Mouse (Mus musculus) R1 (cell line): ENCODE results near the gene Wdr89.
"Not testable (repeated sequence)": the region's sequence is repeated elsewhere in the genome, so short reads cannot be mapped to it uniquely, and the experiment has no call there.

Experiments used
- DNase-seq: peaks from one replicate; pipeline ENCODE4 v3.0.0-alpha.2; 2018; ENCODE audit warnings: low read depth, low spot score

The Wdr89 gene

DNA sequence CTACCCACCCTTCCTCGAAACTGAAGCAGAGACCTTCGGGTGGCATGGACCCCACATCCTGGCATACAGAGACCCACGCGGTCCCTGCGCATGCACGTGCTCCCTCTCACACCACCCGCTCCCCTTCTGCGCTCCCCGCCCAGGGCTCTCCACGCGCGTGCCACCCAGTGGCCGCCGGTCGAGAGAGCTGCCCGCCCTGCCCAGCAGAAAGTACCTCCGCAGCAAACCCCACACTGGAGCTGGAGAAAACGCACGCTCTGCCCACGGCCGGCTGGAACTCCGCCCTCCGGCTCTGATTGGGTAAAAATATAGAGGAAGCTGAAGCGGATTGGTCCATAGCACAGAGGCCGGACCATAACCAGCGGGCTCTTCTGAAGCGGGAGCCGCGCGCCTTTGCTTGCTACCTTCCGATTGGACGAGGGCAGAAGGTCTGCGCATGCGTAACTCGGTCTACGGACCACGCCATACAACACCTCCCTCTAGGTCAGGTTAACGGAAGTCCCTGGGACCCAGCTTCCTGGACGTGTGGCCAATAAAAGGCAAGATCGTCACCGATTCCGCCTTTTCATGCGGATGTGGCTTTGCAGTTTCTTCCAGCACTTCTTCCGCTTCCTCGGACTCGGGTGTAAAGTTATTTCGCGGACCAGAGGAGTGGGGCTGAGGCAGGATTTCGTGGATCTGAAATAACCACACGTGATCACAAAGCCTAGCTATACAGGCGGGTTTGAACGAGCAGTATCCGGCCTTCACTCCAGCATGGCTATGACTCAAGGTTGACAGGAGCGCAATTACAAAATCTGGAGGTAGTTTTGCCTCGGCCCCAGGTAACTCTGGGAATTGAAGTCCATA, at the start of gene Wdr89:
Gene Wdr89 (minus strand): TSS at position 280 of the 849 bp plus-strand sequence.
- DNase-seq: peak; percentile 100

GRCm38 (mm10) chr12:75713596-75713995, 44.3 kb upstream of the Wdr89 start:
- DNase-seq: no peak

- not testable (repeated sequence) for DNase-seq
Measured at GRCm38 (mm10) chr12:75712905-75713304, 43.6 kb upstream of the Wdr89 start.

DNA sequence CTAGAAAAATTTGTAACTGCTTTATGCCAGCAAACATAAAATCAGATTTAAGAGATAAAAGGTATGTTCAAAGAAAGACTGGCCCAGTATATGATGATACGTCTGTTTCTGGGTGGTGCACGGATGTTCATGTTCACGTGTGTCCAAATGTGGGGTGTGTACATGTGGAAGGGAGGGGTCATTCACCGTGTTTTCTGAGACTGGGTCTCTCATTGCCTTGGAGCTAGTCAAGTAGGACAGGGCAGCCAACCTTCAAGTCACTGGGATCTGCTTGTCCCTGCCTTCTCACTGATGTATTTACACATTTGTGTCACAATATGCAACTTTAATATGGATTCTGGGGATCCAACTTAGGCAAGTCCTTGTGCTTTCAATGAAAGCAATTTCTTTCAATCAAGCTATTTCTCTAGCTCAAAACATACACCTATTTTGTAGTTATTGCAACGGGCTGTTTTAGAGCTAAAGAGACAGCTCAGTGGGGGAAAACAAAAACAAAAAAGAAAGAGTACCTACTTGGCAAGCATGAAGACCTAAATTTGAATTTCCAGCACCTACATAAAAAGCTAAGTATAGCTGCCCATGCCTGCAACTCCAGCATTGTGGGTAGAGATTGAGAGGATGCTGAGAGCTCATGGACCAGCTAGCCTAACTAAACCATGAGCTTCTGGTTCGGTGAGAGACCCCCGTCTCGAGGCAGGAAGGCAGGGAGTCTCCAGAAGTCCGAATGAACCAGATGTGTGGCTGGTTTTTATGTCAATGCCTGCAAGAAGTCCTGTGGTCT, 41.4 kb upstream of the Wdr89 start:
- DNase-seq: no peak

DNA sequence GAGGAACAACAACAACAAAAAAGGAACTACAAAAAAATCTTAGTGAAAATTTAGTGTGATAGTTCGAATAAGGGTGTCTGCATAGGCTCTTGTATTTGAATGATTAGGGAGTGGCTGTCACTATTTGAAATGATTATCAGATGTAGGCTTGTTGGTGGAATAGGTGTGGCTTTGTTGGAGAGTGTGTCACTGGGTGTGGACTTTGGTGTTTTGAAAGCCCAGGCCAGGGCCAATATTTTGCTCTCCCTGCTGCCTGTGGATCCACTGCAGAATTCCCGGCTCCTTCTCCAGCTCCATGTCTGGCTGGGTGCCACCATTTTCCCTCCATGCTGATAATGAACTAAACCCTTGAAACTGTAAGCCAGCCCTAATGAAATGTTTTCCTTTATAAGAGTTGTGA, 40.2 kb upstream of the Wdr89 start:
- DNase-seq: no peak

- DNase-seq: no peak
Measured at GRCm38 (mm10) chr12:75706670-75707069, 37.3 kb upstream of the Wdr89 start.

GRCm38 (mm10) chr12:75702739-75703122, 33.4 kb upstream of the Wdr89 start:
- no peak for DNase-seq

GRCm38 (mm10) chr12:75702084-75702738, 32.9 kb upstream of the Wdr89 start:
- DNase-seq: no peak

DNA sequence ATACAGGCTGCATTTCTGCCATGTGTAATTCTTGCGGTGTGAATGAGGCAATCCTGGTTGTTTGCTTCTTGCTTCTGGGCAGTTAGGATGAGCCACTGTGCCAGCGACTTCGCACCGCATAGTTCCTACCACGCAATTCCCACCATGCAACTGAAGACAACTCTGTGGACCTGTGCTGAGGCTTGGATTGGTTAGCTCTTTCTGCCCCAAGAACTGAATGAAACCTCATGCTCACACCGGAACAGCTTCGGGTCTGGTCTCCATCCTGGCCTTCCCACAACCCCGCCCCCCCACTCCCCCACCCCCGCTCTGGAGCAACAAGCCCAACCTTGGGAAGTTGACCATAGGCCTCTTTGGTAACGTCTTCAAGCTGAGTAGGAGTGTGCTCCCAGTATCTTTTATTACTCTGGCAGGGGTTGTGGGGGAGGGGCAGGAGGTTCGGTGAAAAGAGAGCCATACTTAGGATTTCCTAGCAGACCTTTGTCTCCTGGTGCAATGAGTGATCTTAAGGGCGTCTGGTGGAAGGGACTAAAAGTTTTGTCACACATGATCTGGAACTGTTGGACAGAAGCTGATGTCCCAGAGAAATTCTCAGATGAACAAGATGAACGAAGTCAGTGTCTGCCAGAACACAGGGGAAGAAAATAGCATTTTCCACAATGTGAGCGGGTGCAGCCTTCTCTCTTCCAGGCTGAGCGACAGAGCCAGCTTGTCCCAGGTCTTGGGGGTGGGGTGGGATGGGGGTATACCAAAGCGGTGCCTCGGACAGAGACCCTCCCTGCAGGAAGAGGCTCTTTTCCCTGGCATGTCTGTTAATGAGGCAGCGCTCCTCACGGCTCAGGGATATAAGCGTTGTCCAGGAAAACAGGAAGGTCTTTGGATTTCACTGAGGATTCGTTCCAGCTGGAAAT, 32.1 kb upstream of the Wdr89 start:
- peak; percentile 65 for DNase-seq

DNA sequence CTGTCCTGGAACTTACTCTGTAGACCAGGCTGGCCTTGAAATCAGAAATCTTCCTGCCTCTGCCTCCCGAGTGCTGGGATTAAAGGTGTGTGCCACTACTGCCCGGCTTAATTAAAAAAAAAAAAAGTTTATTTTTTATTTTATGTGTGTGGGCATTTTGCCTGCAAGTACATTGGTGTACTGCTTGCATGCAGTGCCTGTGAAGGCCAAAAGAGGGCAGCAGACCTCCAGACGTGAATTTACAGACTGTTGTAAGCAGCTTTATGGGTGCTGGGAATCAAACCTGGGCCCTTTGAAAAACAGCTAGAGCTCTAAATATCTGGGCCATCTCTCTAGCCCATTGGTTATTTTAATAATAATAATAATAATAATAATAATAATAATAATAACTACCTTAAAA, 29.4 kb upstream of the Wdr89 start:
- peak; percentile 59 for DNase-seq

- DNase-seq: not testable (repeated sequence)
Measured at GRCm38 (mm10) chr12:75695845-75696244, 26.5 kb upstream of the Wdr89 start.

GRCm38 (mm10) chr12:75689003-75689402, 19.7 kb upstream of the Wdr89 start:
- no peak for DNase-seq

- DNase-seq: no peak
Measured at GRCm38 (mm10) chr12:75687314-75687713, 18.0 kb upstream of the Wdr89 start.

- not testable (repeated sequence) for DNase-seq
Measured at GRCm38 (mm10) chr12:75684026-75684425, 14.7 kb upstream of the Wdr89 start.

- no peak for DNase-seq
Measured at GRCm38 (mm10) chr12:75683598-75683997, 14.3 kb upstream of the Wdr89 start.

DNA sequence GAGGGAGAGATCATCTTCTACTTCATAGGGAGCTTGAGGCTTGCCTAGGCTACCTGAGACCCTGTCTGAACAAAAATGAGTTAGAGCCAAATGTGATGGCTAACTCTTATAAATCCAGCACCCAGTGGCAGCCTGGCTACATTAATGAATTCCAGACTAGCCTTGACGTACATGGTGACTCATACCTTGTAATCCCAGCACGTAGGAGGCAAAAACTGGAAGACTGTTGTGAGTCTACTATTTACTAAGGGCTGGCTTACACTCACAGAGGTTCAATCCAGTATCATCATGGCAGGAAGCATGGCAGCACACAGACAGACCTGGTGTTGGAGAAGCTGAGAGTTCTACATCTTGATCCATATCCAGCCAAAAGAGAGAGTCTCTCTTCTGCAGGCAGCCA, 13.5 kb upstream of the Wdr89 start:
- no peak for DNase-seq

- no peak for DNase-seq
Measured at GRCm38 (mm10) chr12:75681101-75681500, 11.8 kb upstream of the Wdr89 start.

DNA sequence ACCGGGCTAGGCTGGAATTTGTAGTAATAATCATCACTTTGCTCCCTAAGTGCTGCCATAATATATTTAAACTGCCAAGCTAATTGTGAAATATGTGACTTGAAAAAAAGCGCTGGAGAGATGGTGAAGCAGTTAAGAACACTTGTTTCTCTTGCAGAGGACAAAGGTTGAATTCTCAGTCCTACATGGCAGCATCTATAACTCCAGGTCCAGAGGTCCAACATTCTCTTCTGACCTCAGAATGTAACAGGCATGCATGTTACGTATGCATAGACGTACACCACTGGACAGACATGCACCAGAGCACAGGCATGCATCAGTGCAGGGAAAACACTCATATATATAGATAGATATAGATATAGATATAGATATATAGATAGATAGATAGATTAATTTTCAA, 9.1 kb upstream of the Wdr89 start:
- no peak for DNase-seq

DNA sequence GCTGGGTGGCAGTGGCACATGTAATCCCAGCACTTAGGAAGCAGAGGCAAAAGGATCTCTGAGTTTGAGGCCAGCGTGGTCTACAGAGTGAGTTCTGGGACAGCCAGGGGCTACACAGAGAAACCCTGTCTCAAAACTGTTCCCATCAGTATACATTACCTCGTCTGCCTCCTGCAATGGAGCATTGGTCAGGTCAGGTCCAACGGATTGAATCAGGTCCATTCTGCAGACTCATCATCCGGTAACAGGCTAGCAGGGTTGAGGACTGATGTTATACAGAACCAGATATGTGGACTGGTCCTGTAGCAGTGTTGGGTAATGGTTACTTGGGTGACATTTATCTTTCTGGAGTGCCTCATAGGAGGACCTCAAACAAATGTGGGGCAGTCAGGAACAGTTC, 3.3 kb upstream of the Wdr89 start:
- no peak for DNase-seq

- peak; percentile 49 for DNase-seq
Measured at GRCm38 (mm10) chr12:75671759-75672315, 2.5 kb upstream of the Wdr89 start.

- no peak for DNase-seq
Measured at GRCm38 (mm10) chr12:75670611-75671010, 1.3 kb upstream of the Wdr89 start.
